Mouse (Mus musculus) mouse trophoblast stem cell (cell line): ENCODE measurements around the gene Adm.
"Not testable (repeated sequence)": the region's sequence is repeated elsewhere in the genome, so short reads cannot be mapped to it uniquely, and the experiment has no call there.

Experiments used
- in situ Hi-C, 2 experiments: fragments of 300-500 bp; cut with MseI, MboI; formaldehyde crosslinking; loops; 2 replicates in 1 of 2; 3 replicates in 1 of 2; pipeline ENCODE4 v1.15.1; 2025

Adm gene

GRCm38 (mm10) chr7:110627486-110628272 lies at the start of gene Adm:
Adm (plus strand) TSS chr7:110627661.
- in situ Hi-C loops, result loop anchor here (10.0 to 25.0 kb wide), 2 partner anchors 340 to 343 kb away; no protein-coding TSS in a partner anchor

GRCm38 (mm10) chr7:110583705-110584104 lies 43.8 kb upstream of the Adm start:
- in situ Hi-C loops, result no loop called here

- in situ Hi-C loops, result no loop called here
Observed at GRCm38 (mm10) chr7:110584159-110584558, 43.3 kb upstream of the Adm start.

GRCm38 (mm10) chr7:110585250-110585649 lies 42.2 kb upstream of the Adm start:
- in situ Hi-C loops, result no loop called here

GRCm38 (mm10) chr7:110587721-110588120 lies 39.7 kb upstream of the Adm start:
- in situ Hi-C loops, result no loop called here

- in situ Hi-C loops, result not testable (repeated sequence)
Observed at GRCm38 (mm10) chr7:110593991-110594390, 33.5 kb upstream of the Adm start.

- in situ Hi-C loops, result no loop called here
Observed at GRCm38 (mm10) chr7:110597141-110597540, 30.3 kb upstream of the Adm start.

GRCm38 (mm10) chr7:110605476-110605875 lies 22.0 kb upstream of the Adm start:
- in situ Hi-C loops, result no loop called here

- in situ Hi-C loops, result no loop called here
Observed at GRCm38 (mm10) chr7:110606906-110607305, 20.6 kb upstream of the Adm start.

- in situ Hi-C loops, result no loop called here
Observed at GRCm38 (mm10) chr7:110613381-110614132, 13.9 kb upstream of the Adm start.

- in situ Hi-C loops, result no loop called here
Observed at GRCm38 (mm10) chr7:110614133-110615063, 13.1 kb upstream of the Adm start, which contains the start of gene Sbf2. Sbf2 (minus strand) TSS chr7:110614922.

GRCm38 (mm10) chr7:110615151-110615631 lies 12.3 kb upstream of the Adm start:
- in situ Hi-C loops, result no loop called here

- in situ Hi-C loops, result no loop called here
Observed at GRCm38 (mm10) chr7:110615792-110616191, 11.7 kb upstream of the Adm start.

GRCm38 (mm10) chr7:110619086-110619611 lies 8.3 kb upstream of the Adm start:
- in situ Hi-C loops, result no loop called here

GRCm38 (mm10) chr7:110624067-110624466 lies 3.4 kb upstream of the Adm start:
- in situ Hi-C loops, result loop anchor here in 1 of 2 experiments (10.0 kb wide), 1 partner anchor 339 kb away; no protein-coding TSS in a partner anchor

- in situ Hi-C loops, result loop anchor here (10.0 to 25.0 kb wide), 2 partner anchors 338 to 340 kb away; no protein-coding TSS in a partner anchor
Observed at GRCm38 (mm10) chr7:110624961-110625360, 2.5 kb upstream of the Adm start.

GRCm38 (mm10) chr7:110625489-110625888 lies 2.0 kb upstream of the Adm start:
- in situ Hi-C loops, result loop anchor here (10.0 to 25.0 kb wide), 2 partner anchors 338 to 341 kb away; no protein-coding TSS in a partner anchor

GRCm38 (mm10) chr7:110626186-110627098 lies 1.0 kb upstream of the Adm start:
- in situ Hi-C loops, result loop anchor here (10.0 to 25.0 kb wide), 2 partner anchors 339 to 342 kb away; no protein-coding TSS in a partner anchor

GRCm38 (mm10) chr7:110627099-110627482 lies 370 bp upstream of the Adm start:
- in situ Hi-C loops, result loop anchor here (10.0 to 25.0 kb wide), 2 partner anchors 340 to 342 kb away; no protein-coding TSS in a partner anchor

- in situ Hi-C loops, result loop anchor here (10.0 to 25.0 kb wide), 2 partner anchors 341 to 343 kb away; no protein-coding TSS in a partner anchor
Observed at GRCm38 (mm10) chr7:110628273-110628600, 776 bp downstream of the Adm start.
